Mouse (Mus musculus) ES-Bruce4 (cell line): Measurements from ENCODE around the gene Apmap. TPM values are rescaled to one million over a fixed set of nuclear protein-coding genes. Genes with fewer than 3 reads are reported as not detected.

Experiments used
- H3K27ac ChIP-seq: 2 replicates; pipeline ENCODE4 v1.5.1; 2012; ENCODE audit warnings: low read length, inconsistent platforms; ENCODE audit not compliant: insufficient read depth
- H3K27me3 ChIP-seq: 2 replicates; pipeline ENCODE4 v1.6.1; 2012; ENCODE audit warnings: mild to moderate bottlenecking, low read length, inconsistent platforms; ENCODE audit not compliant: control insufficient read depth, poor library complexity, insufficient read depth, severe bottlenecking
- H3K36me3 ChIP-seq: 2 replicates; pipeline ENCODE4 v1.6.1; 2012; ENCODE audit warnings: inconsistent platforms, mild to moderate bottlenecking, low read length, moderate library complexity; ENCODE audit not compliant: control insufficient read depth, poor library complexity, insufficient read depth, severe bottlenecking
- H3K4me1 ChIP-seq: one replicate; pipeline ENCODE4 v1.8.1; 2011; ENCODE audit warnings: low read length; ENCODE audit not compliant: control insufficient read depth, insufficient read depth
- H3K4me3 ChIP-seq: 2 replicates; pipeline ENCODE4 v1.5.1; 2011; ENCODE audit warnings: low read depth, mild to moderate bottlenecking, low read length
- H3K9ac ChIP-seq: 2 replicates; pipeline ENCODE4 v1.6.1; 2012; ENCODE audit warnings: low read depth, mild to moderate bottlenecking, inconsistent platforms; ENCODE audit not compliant: poor library complexity, severe bottlenecking
- H3K9me3 ChIP-seq: replicated peaks from 2 replicates; pipeline ENCODE4 v1.6.1; 2012; ENCODE audit warnings: mild to moderate bottlenecking, low read length, inconsistent platforms; ENCODE audit not compliant: control insufficient read depth, poor library complexity, insufficient read depth, severe bottlenecking
- CTCF ChIP-seq: IDR thresholded peaks from one replicate; pipeline ENCODE4 v1.8.1; 2011; ENCODE audit warnings: low read depth, low read length
- EP300 ChIP-seq: IDR thresholded peaks from 2 replicates; pipeline ENCODE4 v1.6.1; 2011; ENCODE audit warnings: low read depth, low read length; ENCODE audit not compliant: insufficient read depth
- POLR2A ChIP-seq: IDR thresholded peaks from one replicate; pipeline ENCODE4 v1.8.1; 2011; ENCODE audit warnings: low read length; ENCODE audit not compliant: insufficient read depth
- polyA plus RNA-seq: library from polyadenylated mRNA; stranded (reverse); fragments of >200 nt; gene quantifications from 2 replicates; pipeline ENCODE4 v1.2.4, GENCODE M21; 2011; ENCODE audit warnings: low read depth; ENCODE audit not compliant: missing spikeins, insufficient read depth, insufficient read length

Gene Apmap
- polyA plus RNA-seq, 1 experiment, result 10.0 TPM

DNA sequence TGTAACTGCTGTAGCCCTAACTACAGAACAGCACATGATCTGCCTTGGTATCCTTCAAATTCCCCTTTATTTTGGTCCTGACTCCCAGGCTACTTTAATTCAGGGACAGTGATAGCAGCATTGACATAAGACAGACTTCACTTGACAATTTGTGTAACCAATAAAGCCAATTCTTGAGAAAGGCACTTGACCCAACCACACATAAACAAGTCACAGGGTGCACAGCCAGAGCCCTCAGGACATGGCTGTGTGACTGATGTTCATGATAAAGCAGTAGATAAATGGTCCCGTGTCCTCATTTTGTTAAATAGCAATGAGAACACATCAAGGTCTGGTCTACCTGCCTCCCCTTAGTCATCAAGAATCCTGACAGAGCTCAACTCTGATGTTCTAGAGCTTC is 28.7 kb downstream of the Apmap start:
- no peak overlapping the region for H3K9ac ChIP-seq
- no peak overlapping the region for H3K4me3 ChIP-seq
- H3K36me3 ChIP-seq, result peaks cover 2% of the 10 kb centered on the region; the same call in 1 of the 2 replicates
- no peaks in the 10 kb centered on the region for H3K27me3 ChIP-seq
- no peaks in the 10 kb centered on the region for H3K9me3 ChIP-seq
- no peaks in the 10 kb centered on the region for H3K4me1 ChIP-seq
- TF ChIP-seq EP300, result no peak
- no peak for TF ChIP-seq CTCF
- no peak for TF ChIP-seq POLR2A
- H3K27ac ChIP-seq, result no peak overlapping the region

DNA sequence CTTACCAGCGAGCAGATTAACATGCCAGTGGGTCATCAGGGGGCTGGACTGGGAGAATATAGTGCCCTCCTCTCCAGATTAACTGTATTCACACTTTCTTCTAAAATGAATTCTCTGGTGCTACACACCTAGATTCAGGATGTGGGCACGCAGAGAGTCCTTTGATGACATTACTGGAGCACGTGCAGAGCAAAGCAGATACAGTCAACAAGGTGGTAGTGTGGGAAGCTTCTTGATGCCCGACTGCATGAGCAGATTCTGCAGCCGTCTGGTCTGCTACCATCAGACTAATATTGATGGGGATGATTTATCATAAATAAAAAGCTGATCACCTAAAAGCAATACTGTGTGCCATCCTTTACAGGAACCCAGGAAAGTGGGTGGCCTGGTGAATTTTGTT is 29.8 kb downstream of the Apmap start:
- Histone ChIP-seq H3K27ac (no peak overlapping the region), H3K9ac (no peak overlapping the region), H3K4me3 (no peak overlapping the region), H3K4me1 (no peaks in the 10 kb centered on the region), H3K27me3 (no peaks in the 10 kb centered on the region), H3K36me3 (no peaks in the 10 kb centered on the region), H3K9me3 (no peaks in the 10 kb centered on the region)
- TF ChIP-seq POLR2A (no peak), EP300 (no peak), CTCF (no peak)

GRCm38 (mm10) chr2:150576256-150576655 is 32.1 kb downstream of the Apmap start:
- Histone ChIP-seq H3K36me3 (no peaks in the 10 kb centered on the region), H3K4me3 (no peak overlapping the region), H3K27ac (no peak overlapping the region), H3K4me1 (no peaks in the 10 kb centered on the region), H3K9me3 (no peaks in the 10 kb centered on the region), H3K27me3 (no peaks in the 10 kb centered on the region), H3K9ac (no peak overlapping the region)
- no peak for TF ChIP-seq EP300
- no peak for TF ChIP-seq POLR2A
- TF ChIP-seq CTCF, result no peak

GRCm38 (mm10) chr2:150572463-150572862 is 35.9 kb downstream of the Apmap start:
- Histone ChIP-seq H3K4me3 (no peak overlapping the region), H3K27me3 (no peaks in the 10 kb centered on the region), H3K36me3 (no peaks in the 10 kb centered on the region), H3K27ac (no peak overlapping the region), H3K9ac (no peak overlapping the region), H3K9me3 (no peaks in the 10 kb centered on the region), H3K4me1 (no peaks in the 10 kb centered on the region)
- no peak for TF ChIP-seq POLR2A
- TF ChIP-seq CTCF, result no peak
- TF ChIP-seq EP300, result no peak

GRCm38 (mm10) chr2:150570761-150571160 is 37.6 kb downstream of the Apmap start:
- Histone ChIP-seq H3K36me3 (no peaks in the 10 kb centered on the region), H3K4me1 (no peaks in the 10 kb centered on the region), H3K9me3 (no peaks in the 10 kb centered on the region), H3K9ac (no peak overlapping the region), H3K4me3 (no peak overlapping the region), H3K27me3 (no peaks in the 10 kb centered on the region), H3K27ac (no peak overlapping the region)
- no peak for TF ChIP-seq CTCF
- no peak for TF ChIP-seq POLR2A
- no peak for TF ChIP-seq EP300

DNA sequence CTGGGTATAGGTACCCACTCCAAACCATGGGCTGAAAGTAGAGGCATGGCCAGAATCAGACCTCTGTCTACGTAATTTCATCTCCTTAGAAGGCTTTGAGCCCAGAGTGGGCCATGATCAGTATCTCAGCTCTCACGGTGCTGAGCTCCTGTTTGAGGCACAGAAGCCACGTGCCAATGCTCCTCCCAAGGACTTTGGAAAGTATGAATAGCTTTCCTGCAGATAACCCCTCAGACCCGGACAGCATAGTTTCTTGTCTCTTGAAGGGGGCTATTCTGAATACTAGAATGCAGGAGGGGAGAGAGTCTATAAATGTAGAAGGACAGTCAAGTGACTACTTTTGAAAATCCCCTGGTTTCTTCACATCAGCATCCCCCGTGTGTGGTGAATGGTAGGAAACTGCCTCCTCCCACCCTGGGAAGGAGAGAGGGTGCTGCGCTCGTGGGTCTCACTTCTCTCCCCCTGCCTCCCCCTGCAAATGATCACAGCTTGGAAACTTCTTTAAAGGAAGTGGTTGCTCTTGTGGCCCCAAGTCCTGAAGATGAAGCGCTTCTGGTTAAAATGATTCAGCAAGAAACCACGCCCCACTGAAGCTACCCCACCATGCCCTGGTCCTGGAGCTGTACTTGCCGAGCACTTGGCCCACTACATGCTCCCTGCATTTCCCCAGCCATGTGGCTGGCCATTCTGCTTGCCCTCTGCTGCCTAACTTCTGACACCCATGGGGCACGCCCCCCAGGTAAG is 38.3 kb downstream of the Apmap start, which contains the start of gene Cst7:
Gene Cst7 (plus strand): TSS at position 569 of the 744 bp plus-strand sequence.
- TF ChIP-seq CTCF (no peak), EP300 (no peak), POLR2A (no peak)
- Histone ChIP-seq H3K9ac (no peak within 1 kb of the TSS), H3K36me3 (no peaks in the 10 kb centered on the region), H3K4me1 (no peaks in the 10 kb centered on the region), H3K9me3 (no peaks in the 10 kb centered on the region), H3K27me3 (no peaks in the 10 kb centered on the region), H3K27ac (no peak within 1 kb of the TSS), H3K4me3 (no peak within 1 kb of the TSS)
